Mouse (Mus musculus) heart, adult 2 months (tissue): ENCODE measurements around the gene Sec24d. TPM values are rescaled to one million over a fixed set of nuclear protein-coding genes. Genes with fewer than 3 reads are reported as not detected.

ENCODE experiments used
- DNase-seq, 2 experiments: peaks; one replicate each; pipeline ENCODE4 v3.0.0; 2021
- H3K27ac ChIP-seq: fragments of 200-600 bp; 2 replicates; pipeline ENCODE4 v1.8.1; 2022
- H3K27me3 ChIP-seq: fragments of 200-500 bp; 2 replicates; pipeline ENCODE4 v1.6.1; 2012; ENCODE audit warnings: mild to moderate bottlenecking, low read length, inconsistent platforms, mixed read lengths; ENCODE audit not compliant: control insufficient read depth, insufficient read depth
- H3K36me3 ChIP-seq: fragments of 200-500 bp; 2 replicates; pipeline ENCODE4 v1.6.1; 2012; ENCODE audit warnings: low read length, inconsistent platforms; ENCODE audit not compliant: control insufficient read depth, insufficient read depth
- H3K4me1 ChIP-seq: fragments of 200-500 bp; 2 replicates; pipeline ENCODE4 v1.6.1; 2011; ENCODE audit warnings: low read length; ENCODE audit not compliant: control insufficient read depth, insufficient read depth
- H3K4me3 ChIP-seq: fragments of 200-600 bp; 2 replicates; pipeline ENCODE4 v1.8.1; 2022
- H3K79me2 ChIP-seq: fragments of 200-500 bp; replicated peaks from 2 replicates; pipeline ENCODE4 v1.6.1; 2012; ENCODE audit warnings: mild to moderate bottlenecking, inconsistent platforms, low read length, moderate library complexity, mixed read lengths; ENCODE audit not compliant: control insufficient read depth, insufficient read depth
- H3K9ac ChIP-seq: fragments of 200-500 bp; 2 replicates; pipeline ENCODE4 v1.6.1; 2012; ENCODE audit warnings: low read depth, mild to moderate bottlenecking, control low read depth, inconsistent platforms, low read length, mixed read lengths
- CTCF ChIP-seq: fragments of 200-600 bp; IDR thresholded peaks from 2 replicates; pipeline ENCODE4 v1.8.1; 2022; ENCODE audit warnings: antibody characterized with exemption, mild to moderate bottlenecking, moderate library complexity
- EP300 ChIP-seq: fragments of 200-500 bp; IDR thresholded peaks from 2 replicates; pipeline ENCODE4 v1.6.1; 2011; ENCODE audit warnings: low read depth, low read length, control low read depth; ENCODE audit not compliant: insufficient read depth
- POLR2A ChIP-seq: fragments of 200-500 bp; IDR thresholded peaks from 2 replicates; pipeline ENCODE4 v1.6.1; 2011; ENCODE audit warnings: mild to moderate bottlenecking, low read depth, low read length, control low read depth; ENCODE audit not compliant: insufficient read depth
- WGBS: fragments of 180-500 bp; shearing (Covaris S2); methylation state at CpG from one replicate; pipeline ENCODE4 v1.1.7; 2018; 5-methylcytosine and 5-hydroxymethylcytosine counted together
- intact Hi-C: fragments of 180-260 bp; cut with DNase I; formaldehyde crosslinking; loops from one replicate; pipeline ENCODE4 v1.15.1; 2025
- polyA plus RNA-seq: library from polyadenylated mRNA; depleted of rRNA; stranded (reverse); fragments of >200 nt; gene quantifications from 2 replicates; pipeline ENCODE4 v1.2.3, GENCODE M21; 2012
- total RNA-seq, 2 experiments: library from RNA; stranded (reverse); gene quantifications; 2 replicates each; pipeline ENCODE4 v1.2.3; 2021

Gene Sec24d
- total and polyA plus RNA-seq, 3 experiments: 32.9 to 35.9 (median 32.9) TPM

DNA sequence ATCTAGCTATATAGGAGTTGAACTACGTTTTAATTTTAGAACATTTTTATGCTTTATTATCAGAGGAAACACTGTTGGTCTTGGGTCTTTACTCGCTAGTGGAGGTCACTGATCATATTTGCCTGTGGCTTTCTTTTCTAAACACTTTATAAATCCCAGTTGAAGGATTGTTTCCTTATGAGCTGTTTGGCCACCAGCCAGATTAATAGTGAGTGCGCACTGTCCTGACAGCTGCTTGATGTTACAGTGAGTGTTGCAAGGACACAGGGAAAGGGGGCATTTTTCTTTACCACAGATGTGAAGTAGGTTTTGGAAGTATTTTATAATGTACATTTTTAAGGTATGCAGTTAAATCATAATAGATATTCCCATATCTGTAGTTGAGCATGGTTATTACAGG, 68.2 kb downstream of the Sec24d start:
- no peak overlapping the region for H3K9ac ChIP-seq
- H3K79me2 ChIP-seq: no peaks in the 10 kb centered on the region
- DNase-seq: no peak
- peaks cover 15% of the 10 kb centered on the region for H3K36me3 ChIP-seq
- intact Hi-C loops: no loop called here
- WGBS: 15% methylated on average over 3 of the region's 3 CpGs
- TF ChIP-seq CTCF (no peak), EP300 (no peak), POLR2A (no peak)
- peaks cover 8% of the 10 kb centered on the region for H3K4me1 ChIP-seq
- H3K4me3 ChIP-seq: no peak overlapping the region
- peak overlapping the region; percentile 38 for H3K27ac ChIP-seq
- no peaks in the 10 kb centered on the region for H3K27me3 ChIP-seq

DNA sequence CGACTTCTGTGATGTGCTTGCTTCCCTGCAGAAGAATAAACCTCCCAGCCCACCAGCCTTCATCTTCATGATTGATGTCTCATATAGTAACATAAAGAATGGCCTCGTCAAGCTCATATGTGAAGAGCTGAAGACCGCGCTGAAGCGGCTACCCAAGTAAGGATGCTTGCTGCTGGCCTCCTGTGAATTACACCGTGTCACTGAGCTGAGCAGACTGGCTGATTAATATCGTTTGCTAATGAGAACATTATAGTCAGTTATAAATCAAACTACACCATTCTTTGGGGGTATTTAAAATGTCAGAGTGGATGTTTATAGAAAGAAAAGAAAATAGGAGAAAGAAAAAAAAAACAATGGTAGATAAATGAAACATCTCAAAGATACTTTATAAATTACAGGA, 69.2 kb downstream of the Sec24d start:
- Histone ChIP-seq H3K36me3 (peaks cover 14% of the 10 kb centered on the region), H3K4me1 (peaks cover 8% of the 10 kb centered on the region), H3K79me2 (no peaks in the 10 kb centered on the region; the same call in 1 of the 2 replicates), H3K9ac (no peak overlapping the region), H3K27ac (no peak overlapping the region), H3K27me3 (no peaks in the 10 kb centered on the region), H3K4me3 (no peak overlapping the region)
- no peak for DNase-seq
- intact Hi-C loops: no loop called here
- TF ChIP-seq EP300 (no peak), CTCF (no peak), POLR2A (no peak)
- WGBS: 85% methylated on average over 7 of the region's 7 CpGs

DNA sequence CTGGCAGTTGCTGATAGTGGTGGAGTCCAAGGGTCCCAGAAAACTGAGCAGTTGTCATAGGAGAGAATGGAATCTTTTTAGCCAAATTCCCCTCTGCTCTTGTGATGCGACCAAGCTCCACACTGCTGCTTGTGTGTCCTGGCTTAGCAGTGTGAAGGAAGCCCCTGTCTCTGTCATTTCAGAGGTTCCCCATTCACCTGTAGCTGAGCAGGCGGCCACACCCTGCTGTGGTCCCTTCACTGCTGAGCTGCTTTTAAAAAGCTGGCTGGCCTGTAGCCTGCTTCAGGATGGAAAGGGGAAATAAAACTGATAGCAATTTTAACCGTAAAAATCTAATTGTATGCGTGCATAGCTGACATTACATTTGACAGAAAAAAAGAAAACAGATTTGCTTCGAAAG, 69.7 kb downstream of the Sec24d start:
- intact Hi-C loops: no loop called here
- peaks cover 14% of the 10 kb centered on the region for H3K36me3 ChIP-seq
- no peaks in the 10 kb centered on the region; the same call in 1 of the 2 replicates for H3K79me2 ChIP-seq
- DNase-seq: no peak
- H3K27me3 ChIP-seq: no peaks in the 10 kb centered on the region
- no peak overlapping the region for H3K9ac ChIP-seq
- peaks cover 8% of the 10 kb centered on the region for H3K4me1 ChIP-seq
- no peak overlapping the region for H3K4me3 ChIP-seq
- 83% methylated on average over 5 of the region's 5 CpGs for WGBS
- TF ChIP-seq EP300 (no peak), CTCF (no peak), POLR2A (no peak)
- no peak overlapping the region for H3K27ac ChIP-seq

DNA sequence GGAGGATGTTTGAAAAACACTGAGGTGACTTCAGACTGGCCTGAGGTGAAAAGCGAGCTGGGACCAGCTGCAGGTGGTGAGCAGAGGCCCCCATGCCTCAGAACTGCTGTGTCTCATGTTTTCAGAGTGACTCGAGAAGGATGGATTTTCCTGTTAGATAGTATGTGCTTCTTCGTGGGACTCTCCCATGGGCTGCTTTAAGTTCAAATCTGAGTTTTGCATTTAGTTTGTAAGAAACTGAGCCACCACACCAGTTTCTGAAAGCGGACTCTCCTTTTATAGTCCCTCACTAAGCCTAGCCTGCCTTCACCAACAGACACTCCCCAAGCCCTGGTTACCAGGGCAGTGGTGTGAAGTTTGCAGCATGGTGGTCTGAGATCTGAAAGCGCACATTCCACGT, 70.6 kb downstream of the Sec24d start:
- Histone ChIP-seq H3K9ac (no peak overlapping the region), H3K27ac (no peak overlapping the region), H3K4me3 (no peak overlapping the region), H3K27me3 (no peaks in the 10 kb centered on the region), H3K79me2 (no peaks in the 10 kb centered on the region; the same call in 1 of the 2 replicates), H3K4me1 (peaks cover 6% of the 10 kb centered on the region), H3K36me3 (peaks cover 14% of the 10 kb centered on the region)
- TF ChIP-seq EP300 (no peak), CTCF (no peak), POLR2A (no peak)
- WGBS: 89% methylated on average over 6 of the region's 6 CpGs
- no peak for DNase-seq
- intact Hi-C loops: no loop called here

DNA sequence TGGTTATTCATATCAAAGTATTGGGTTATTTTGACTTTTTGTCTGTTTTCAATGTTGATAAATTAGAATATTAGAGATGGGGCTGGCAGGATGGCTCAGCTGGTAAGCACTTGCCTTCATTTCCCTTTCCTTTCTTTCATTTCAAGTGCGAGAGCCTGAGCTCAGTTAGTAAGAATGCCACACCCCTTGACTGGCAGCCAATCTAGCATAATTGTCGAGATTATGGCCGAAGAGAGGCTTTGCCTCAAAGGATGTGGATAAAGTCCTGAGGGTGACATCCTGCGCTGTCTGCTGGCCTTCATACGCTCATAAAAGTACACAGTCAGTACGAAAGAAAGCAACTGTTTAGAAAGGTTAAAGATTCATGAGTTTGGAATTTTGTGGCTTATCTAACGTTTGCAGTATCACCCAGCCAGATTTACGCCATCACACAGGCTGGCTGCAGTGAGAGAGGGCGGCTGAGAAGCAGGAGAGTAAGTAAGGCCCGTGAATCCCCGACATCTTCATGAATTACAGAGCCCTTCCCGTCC, 71.5 kb downstream of the Sec24d start:
- H3K36me3 ChIP-seq: peaks cover 12% of the 10 kb centered on the region
- H3K4me1 ChIP-seq: peaks cover 3% of the 10 kb centered on the region
- H3K4me3 ChIP-seq: no peak overlapping the region
- no peak overlapping the region for H3K9ac ChIP-seq
- 0 out of 2 replicates have a peak overlapping the region, but pooled peaks have one; percentile 12 for H3K27ac ChIP-seq
- H3K27me3 ChIP-seq: no peaks in the 10 kb centered on the region
- no peak for DNase-seq
- no peak for TF ChIP-seq POLR2A
- 0 out of 2 replicates have a peak, but pooled peaks have one; percentile 13 for TF ChIP-seq EP300
- 60% methylated on average over 12 of the region's 12 CpGs for WGBS
- no peaks in the 10 kb centered on the region; the same call in 1 of the 2 replicates for H3K79me2 ChIP-seq
- intact Hi-C loops: no loop called here

DNA sequence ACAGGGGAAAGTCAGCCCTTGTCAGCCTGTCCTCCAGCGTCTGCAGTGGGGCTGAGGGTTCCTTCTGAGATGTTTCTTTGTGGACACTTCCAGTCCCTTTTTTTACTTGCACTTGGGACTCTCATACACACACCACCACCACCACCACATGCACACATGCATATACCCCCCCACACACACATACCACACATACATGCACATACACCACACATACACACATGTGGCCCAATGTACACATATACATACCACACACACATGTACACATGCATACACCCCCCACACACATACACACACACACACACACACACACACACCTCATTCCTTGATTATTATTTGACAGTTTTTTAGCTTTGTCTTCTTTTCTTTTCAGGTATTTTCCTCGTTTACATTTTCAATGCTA, 73.8 kb downstream of the Sec24d start:
- TF ChIP-seq EP300 (no peak), POLR2A (no peak), CTCF (no peak)
- no peak for DNase-seq
- no peaks in the 10 kb centered on the region; the same call in 1 of the 2 replicates for H3K79me2 ChIP-seq
- peaks cover 5% of the 10 kb centered on the region for H3K36me3 ChIP-seq
- intact Hi-C loops: no loop called here
- H3K27ac ChIP-seq: no peak overlapping the region
- no peak overlapping the region for H3K4me3 ChIP-seq
- H3K4me1 ChIP-seq: no peaks in the 10 kb centered on the region
- 89% methylated on average over 2 of the region's 2 CpGs for WGBS
- H3K27me3 ChIP-seq: no peaks in the 10 kb centered on the region
- H3K9ac ChIP-seq: no peak overlapping the region
